Mouse (Mus musculus) forebrain, embryonic 12.5 days (tissue): ENCODE results near the gene Psmd3. TPM values are rescaled to one million over a fixed set of nuclear protein-coding genes. Genes with fewer than 3 reads are reported as not detected.
"Not testable (repeated sequence)": the region's sequence is repeated elsewhere in the genome, so short reads cannot be mapped to it uniquely, and the experiment has no call there.

ENCODE experiments used
- ATAC-seq: fragments of 200-750 bp; cut with Nextera tagmentation; 2 replicates; pipeline ENCODE4 v1.8.0; 2017; ENCODE audit warnings: moderate TSS enrichment; ENCODE audit not compliant: low FRiP score
- H3K27ac ChIP-seq: fragments of 300-500 bp; sonication (generic); 2 replicates; pipeline ENCODE4 v1.5.1; 2016; ENCODE audit warnings: mild to moderate bottlenecking
- H3K27me3 ChIP-seq: fragments of 300-500 bp; sonication (generic); 2 replicates; pipeline ENCODE4 v1.6.1; 2016; ENCODE audit warnings: mild to moderate bottlenecking
- H3K36me3 ChIP-seq: fragments of 300-500 bp; sonication (generic); replicated peaks from 2 replicates; pipeline ENCODE4 v1.6.1; 2016; ENCODE audit warnings: mild to moderate bottlenecking
- H3K4me1 ChIP-seq: fragments of 300-500 bp; sonication (generic); 2 replicates; pipeline ENCODE4 v1.6.1; 2016
- H3K4me2 ChIP-seq: fragments of 300-500 bp; sonication (generic); 2 replicates; pipeline ENCODE4 v1.6.1; 2016; ENCODE audit warnings: mild to moderate bottlenecking, moderate library complexity
- H3K4me3 ChIP-seq: fragments of 300-500 bp; sonication (generic); replicated peaks from 2 replicates; pipeline ENCODE4 v1.5.1; 2016; ENCODE audit warnings: mild to moderate bottlenecking
- H3K9ac ChIP-seq: fragments of 300-500 bp; sonication (generic); 2 replicates; pipeline ENCODE4 v1.6.1; 2016; ENCODE audit warnings: mild to moderate bottlenecking
- H3K9me3 ChIP-seq: fragments of 300-500 bp; sonication (generic); 2 replicates; pipeline ENCODE4 v1.6.1; 2016
- WGBS: fragments of 180-500 bp; shearing (Covaris S2); methylation state at CpG from one replicate; pipeline ENCODE4 v1.1.7; 2016; 5-methylcytosine and 5-hydroxymethylcytosine counted together
- polyA plus RNA-seq: library from polyadenylated mRNA; unstranded; fragments of >200 nt; fragmentation: Nextera tagmentation; extraction: Ambion mirVana; gene quantifications from 2 replicates; pipeline ENCODE4 v1.2.1, GENCODE M21; 2016

Gene Psmd3
- polyA plus RNA-seq = 234 and 239 TPM in 2 replicates

DNA sequence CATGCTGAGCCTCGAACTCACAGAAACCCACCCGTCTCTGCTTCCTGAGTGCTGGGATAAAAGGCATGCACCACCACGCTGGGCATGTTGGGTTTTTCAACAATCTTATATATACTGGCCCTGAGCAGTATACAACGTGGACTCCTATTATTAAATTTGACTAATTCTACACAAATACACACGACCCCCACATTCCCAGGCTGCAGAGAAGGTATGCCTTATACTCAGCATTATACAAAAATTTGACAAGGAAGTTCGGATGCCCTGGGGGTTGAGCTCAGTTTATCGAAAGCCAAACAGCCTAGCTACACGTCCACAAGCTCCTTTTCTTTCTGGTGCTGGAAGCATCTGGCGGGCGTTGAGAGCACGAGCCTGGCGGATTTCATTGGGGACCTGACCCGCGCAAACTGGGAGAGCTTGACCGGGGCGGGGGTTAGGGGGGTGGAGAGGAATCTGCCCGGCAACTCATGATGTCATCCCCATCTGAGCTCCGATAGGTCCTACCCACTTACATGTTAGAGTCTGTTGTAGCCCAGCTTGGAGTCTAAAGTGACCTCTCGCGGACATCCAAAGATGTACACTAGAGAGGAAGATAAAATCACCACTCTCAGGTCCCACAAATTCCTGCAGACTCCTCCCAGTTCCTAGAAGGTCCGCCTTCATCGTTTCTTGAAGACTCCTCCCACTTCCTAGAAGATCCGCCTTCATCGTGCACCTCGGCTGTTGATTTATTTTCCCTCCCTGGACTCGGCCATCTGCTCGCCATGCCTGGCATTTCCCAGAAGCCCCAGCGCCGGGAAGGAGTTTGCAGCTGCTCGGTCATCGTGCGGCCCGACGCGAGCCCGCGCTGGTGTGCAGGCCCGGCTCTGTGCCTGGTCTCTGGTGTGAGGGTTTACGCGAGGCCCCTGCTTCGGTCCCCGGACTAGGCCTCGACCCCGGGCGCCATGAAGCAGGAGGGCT, at the start of gene Psmd3:
Gene Psmd3, plus strand, starts transcription at position 769 of the 960 bp plus-strand sequence.
- no peaks in the 10 kb centered on the region for H3K9me3 ChIP-seq
- H3K9ac ChIP-seq = peak within 1 kb of the TSS; percentile 99
- peak; percentile 96 for ATAC-seq
- H3K27ac ChIP-seq = peak within 1 kb of the TSS; percentile 74
- peaks cover 15% of the 10 kb centered on the region for H3K4me1 ChIP-seq
- H3K27me3 ChIP-seq = no peaks in the 10 kb centered on the region
- H3K4me2 ChIP-seq = peak within 1 kb of the TSS; percentile 84
- 5% methylated on average over 45 of the region's 45 CpGs for WGBS
- peaks cover 20% of the 10 kb centered on the region for H3K36me3 ChIP-seq
- peak within 1 kb of the TSS; percentile 99 for H3K4me3 ChIP-seq

- not testable (repeated sequence) for H3K27me3 ChIP-seq, H3K36me3 ChIP-seq, H3K27ac ChIP-seq, H3K4me2 ChIP-seq, H3K9me3 ChIP-seq, H3K9ac ChIP-seq, ATAC-seq, H3K4me1 ChIP-seq, H3K4me3 ChIP-seq
- WGBS = 38% methylated on average over 10 of the region's 10 CpGs
Observed at GRCm38 (mm10) chr11:98635312-98635970, 46.9 kb upstream of the Psmd3 start.

GRCm38 (mm10) chr11:98637501-98637900, 44.9 kb upstream of the Psmd3 start:
- Histone ChIP-seq H3K4me3 (no peak overlapping the region), H3K4me1 (no peaks in the 10 kb centered on the region), H3K9ac (no peak overlapping the region), H3K9me3 (no peaks in the 10 kb centered on the region), H3K36me3 (no peaks in the 10 kb centered on the region), H3K27me3 (peaks cover under 1% of the 10 kb centered on the region; the same call in 1 of the 2 replicates), H3K27ac (no peak overlapping the region), H3K4me2 (no peak overlapping the region)
- 86% methylated on average over 1 of the region's 1 CpGs for WGBS
- ATAC-seq = no peak

GRCm38 (mm10) chr11:98640091-98640490, 42.3 kb upstream of the Psmd3 start:
- Histone ChIP-seq H3K4me3 (no peak overlapping the region), H3K36me3 (no peaks in the 10 kb centered on the region), H3K27ac (no peak overlapping the region), H3K27me3 (no peaks in the 10 kb centered on the region; the same call in 1 of the 2 replicates), H3K9ac (no peak overlapping the region), H3K4me2 (no peak overlapping the region), H3K4me1 (no peaks in the 10 kb centered on the region), H3K9me3 (no peaks in the 10 kb centered on the region)
- WGBS = 74% methylated on average over 5 of the region's 5 CpGs
- ATAC-seq = no peak

GRCm38 (mm10) chr11:98644757-98645156, 37.6 kb upstream of the Psmd3 start:
- H3K4me3 ChIP-seq = no peak overlapping the region

GRCm38 (mm10) chr11:98645946-98646345, 36.4 kb upstream of the Psmd3 start:
- 90% methylated on average over 2 of the region's 2 CpGs for WGBS
- H3K4me3 ChIP-seq = no peak overlapping the region
- H3K4me2 ChIP-seq = no peak overlapping the region
- no peak for ATAC-seq
- H3K9me3 ChIP-seq = no peaks in the 10 kb centered on the region
- H3K36me3 ChIP-seq = no peaks in the 10 kb centered on the region
- H3K9ac ChIP-seq = no peak overlapping the region
- no peak overlapping the region for H3K27ac ChIP-seq
- no peaks in the 10 kb centered on the region for H3K4me1 ChIP-seq
- H3K27me3 ChIP-seq = peaks cover 10% of the 10 kb centered on the region

More at GRCm38 (mm10) chr11:98644757-98645156, 37.6 kb upstream of the Psmd3 start:
- H3K4me1 ChIP-seq = no peaks in the 10 kb centered on the region
- WGBS = 85% methylated on average over 3 of the region's 3 CpGs
- no peaks in the 10 kb centered on the region for H3K9me3 ChIP-seq
- ATAC-seq = no peak
- peaks cover 10% of the 10 kb centered on the region for H3K27me3 ChIP-seq
- H3K9ac ChIP-seq = no peak overlapping the region
- no peak overlapping the region for H3K27ac ChIP-seq
- no peaks in the 10 kb centered on the region for H3K36me3 ChIP-seq
- no peak overlapping the region for H3K4me2 ChIP-seq

- H3K4me2 ChIP-seq = no peak within 1 kb of the TSS
- H3K27me3 ChIP-seq = peaks cover 10% of the 10 kb centered on the region
- no peak within 1 kb of the TSS for H3K9ac ChIP-seq
- 71% methylated on average over 2 of the region's 2 CpGs for WGBS
- H3K27ac ChIP-seq = no peak within 1 kb of the TSS
- no peaks in the 10 kb centered on the region for H3K9me3 ChIP-seq
- no peaks in the 10 kb centered on the region for H3K36me3 ChIP-seq
- ATAC-seq = no peak
- no peak within 1 kb of the TSS for H3K4me3 ChIP-seq
- no peaks in the 10 kb centered on the region for H3K4me1 ChIP-seq
Observed at GRCm38 (mm10) chr11:98646459-98646858, 35.9 kb upstream of the Psmd3 start, which contains the start of gene Gsdma2. Gene Gsdma2 (plus strand): TSS chr11:98646759.

- H3K27me3 ChIP-seq, ATAC-seq, H3K4me3 ChIP-seq, H3K4me2 ChIP-seq, H3K9me3 ChIP-seq, H3K4me1 ChIP-seq, H3K27ac ChIP-seq, H3K36me3 ChIP-seq, H3K9ac ChIP-seq: not testable (repeated sequence)
- WGBS = 18% methylated on average over 7 of the region's 7 CpGs
Observed at GRCm38 (mm10) chr11:98655076-98655475, 27.3 kb upstream of the Psmd3 start.

- Histone ChIP-seq H3K4me2 (no peak overlapping the region), H3K4me3 (no peak overlapping the region), H3K27ac (no peak overlapping the region), H3K27me3 (peaks cover 9% of the 10 kb centered on the region; the same call in 1 of the 2 replicates), H3K9me3 (no peaks in the 10 kb centered on the region), H3K4me1 (0 out of 2 replicates have a peak, but pooled peaks cover 3% of the 10 kb centered on the region), H3K9ac (no peak overlapping the region), H3K36me3 (no peaks in the 10 kb centered on the region)
- WGBS = 10% methylated on average over 6 of the region's 6 CpGs
- no peak for ATAC-seq
Observed at GRCm38 (mm10) chr11:98660517-98660916, 21.8 kb upstream of the Psmd3 start.

- no peaks in the 10 kb centered on the region for H3K9me3 ChIP-seq
- H3K36me3 ChIP-seq = no peaks in the 10 kb centered on the region
- H3K27ac ChIP-seq = no peak within 1 kb of the TSS
- H3K9ac ChIP-seq = no peak within 1 kb of the TSS
- H3K4me1 ChIP-seq = 0 out of 2 replicates have a peak, but pooled peaks cover 3% of the 10 kb centered on the region
- ATAC-seq = no peak
- WGBS = 15% methylated on average over 4 of the region's 4 CpGs
- H3K4me2 ChIP-seq = no peak within 1 kb of the TSS
- H3K27me3 ChIP-seq = peaks cover 32% of the 10 kb centered on the region
- no peak within 1 kb of the TSS for H3K4me3 ChIP-seq
Observed at GRCm38 (mm10) chr11:98664091-98664490, 18.3 kb upstream of the Psmd3 start, which contains the start of gene Gsdma. Gene Gsdma (plus strand): TSS chr11:98664351.

GRCm38 (mm10) chr11:98668984-98669383, 13.4 kb upstream of the Psmd3 start:
- no peak overlapping the region for H3K9ac ChIP-seq
- H3K27ac ChIP-seq = no peak overlapping the region
- no peaks in the 10 kb centered on the region for H3K36me3 ChIP-seq
- no peak for ATAC-seq
- H3K27me3 ChIP-seq = peaks cover 54% of the 10 kb centered on the region
- H3K4me2 ChIP-seq = no peak overlapping the region
- no peak overlapping the region for H3K4me3 ChIP-seq
- no peaks in the 10 kb centered on the region for H3K9me3 ChIP-seq
- H3K4me1 ChIP-seq = no peaks in the 10 kb centered on the region
- WGBS = 78% methylated on average over 2 of the region's 2 CpGs

- no peak for ATAC-seq
- Histone ChIP-seq H3K4me2 (no peak overlapping the region), H3K4me3 (no peak overlapping the region), H3K27me3 (peaks cover 50% of the 10 kb centered on the region), H3K4me1 (no peaks in the 10 kb centered on the region), H3K27ac (no peak overlapping the region), H3K9me3 (no peaks in the 10 kb centered on the region), H3K9ac (no peak overlapping the region), H3K36me3 (no peaks in the 10 kb centered on the region)
- WGBS = 72% methylated on average over 3 of the region's 3 CpGs
Observed at GRCm38 (mm10) chr11:98671284-98671815, 11.0 kb upstream of the Psmd3 start.
